Mouse (Mus musculus) hindbrain, embryonic 12.5 days (tissue): ENCODE measurements around the gene Gfra1. TPM values are rescaled to one million over a fixed set of nuclear protein-coding genes. Genes with fewer than 3 reads are reported as not detected.

Source experiments
- ATAC-seq: fragments of 200-750 bp; cut with Nextera tagmentation; 2 replicates; pipeline ENCODE4 v1.8.0; 2017; ENCODE audit warnings: moderate TSS enrichment; ENCODE audit not compliant: low FRiP score
- H3K27ac ChIP-seq: fragments of 300-500 bp; sonication (generic); 2 replicates; pipeline ENCODE4 v1.5.1; 2016; ENCODE audit warnings: mild to moderate bottlenecking
- H3K27me3 ChIP-seq: fragments of 300-500 bp; sonication (generic); 2 replicates; pipeline ENCODE4 v1.6.1; 2016; ENCODE audit warnings: mild to moderate bottlenecking
- H3K36me3 ChIP-seq: fragments of 300-500 bp; sonication (generic); 2 replicates; pipeline ENCODE4 v1.6.1; 2016; ENCODE audit warnings: mild to moderate bottlenecking
- H3K4me1 ChIP-seq: fragments of 300-500 bp; sonication (generic); 2 replicates; pipeline ENCODE4 v1.6.1; 2016
- H3K4me2 ChIP-seq: fragments of 300-500 bp; sonication (generic); replicated peaks from 2 replicates; pipeline ENCODE4 v1.6.1; 2016; ENCODE audit warnings: mild to moderate bottlenecking
- H3K4me3 ChIP-seq: fragments of 300-500 bp; sonication (generic); 2 replicates; pipeline ENCODE4 v1.5.1; 2016; ENCODE audit warnings: mild to moderate bottlenecking
- H3K9ac ChIP-seq: fragments of 300-500 bp; sonication (generic); 2 replicates; pipeline ENCODE4 v1.6.1; 2016; ENCODE audit warnings: mild to moderate bottlenecking, moderate library complexity
- H3K9me3 ChIP-seq: fragments of 300-500 bp; sonication (generic); replicated peaks from 2 replicates; pipeline ENCODE4 v1.6.1; 2016; ENCODE audit warnings: mild to moderate bottlenecking
- WGBS: fragments of 180-500 bp; shearing (Covaris S2); methylation state at CpG from one replicate; pipeline ENCODE4 v1.1.7; 2016; 5-methylcytosine and 5-hydroxymethylcytosine counted together
- polyA plus RNA-seq: library from polyadenylated mRNA; unstranded; fragments of >200 nt; fragmentation: Nextera tagmentation; extraction: Ambion mirVana; gene quantifications from 2 replicates; pipeline ENCODE4 v1.2.1, GENCODE M21; 2016

Gene Gfra1
- polyA plus RNA-seq, 1 experiment from 2014 or later: 59.8 TPM

GRCm38 (mm10) chr19:58309620-58310275, 146.0 kb downstream of the Gfra1 start:
- Histone ChIP-seq H3K36me3 (0 out of 2 replicates have a peak, but pooled peaks cover under 1% of the 10 kb centered on the region), H3K4me3 (no peak overlapping the region), H3K27ac (peak overlapping the region; percentile 79), H3K4me1 (peaks cover 20% of the 10 kb centered on the region), H3K9me3 (peaks cover 16% of the 10 kb centered on the region), H3K4me2 (0 out of 2 replicates have a peak overlapping the region, but pooled peaks have one; percentile 17), H3K9ac (no peak overlapping the region), H3K27me3 (no peaks in the 10 kb centered on the region)
- 48% methylated on average over 14 of the region's 14 CpGs for WGBS
- ATAC-seq: peak; percentile 73

GRCm38 (mm10) chr19:58301105-58301504, 154.6 kb downstream of the Gfra1 start:
- no peak overlapping the region for H3K9ac ChIP-seq
- no peak overlapping the region for H3K4me2 ChIP-seq
- no peak overlapping the region for H3K4me3 ChIP-seq
- no peaks in the 10 kb centered on the region for H3K27me3 ChIP-seq
- 82% methylated on average over 7 of the region's 7 CpGs for WGBS
- peaks cover 14% of the 10 kb centered on the region for H3K4me1 ChIP-seq
- H3K9me3 ChIP-seq: 0 out of 2 replicates have a peak, but pooled peaks cover 2% of the 10 kb centered on the region
- ATAC-seq: no peak
- no peak overlapping the region for H3K27ac ChIP-seq
- H3K36me3 ChIP-seq: 0 out of 2 replicates have a peak, but pooled peaks cover 3% of the 10 kb centered on the region

- H3K36me3 ChIP-seq: 0 out of 2 replicates have a peak, but pooled peaks cover 3% of the 10 kb centered on the region
- H3K27ac ChIP-seq: no peak overlapping the region
- H3K27me3 ChIP-seq: no peaks in the 10 kb centered on the region
- WGBS: 82% methylated on average over 2 of the region's 2 CpGs
- peaks cover 14% of the 10 kb centered on the region for H3K4me1 ChIP-seq
- H3K4me3 ChIP-seq: no peak overlapping the region
- no peaks in the 10 kb centered on the region for H3K9me3 ChIP-seq
- no peak for ATAC-seq
- H3K9ac ChIP-seq: no peak overlapping the region
- no peak overlapping the region for H3K4me2 ChIP-seq
Measured at GRCm38 (mm10) chr19:58297926-58298325, 157.8 kb downstream of the Gfra1 start.

- Histone ChIP-seq H3K4me2 (no peak overlapping the region), H3K9ac (no peak overlapping the region), H3K4me3 (no peak overlapping the region), H3K4me1 (peaks cover 14% of the 10 kb centered on the region), H3K9me3 (no peaks in the 10 kb centered on the region), H3K36me3 (0 out of 2 replicates have a peak, but pooled peaks cover 3% of the 10 kb centered on the region), H3K27me3 (no peaks in the 10 kb centered on the region), H3K27ac (no peak overlapping the region)
- ATAC-seq: no peak
- 61% methylated on average over 7 of the region's 7 CpGs for WGBS
Measured at GRCm38 (mm10) chr19:58296842-58297190, 158.9 kb downstream of the Gfra1 start.

GRCm38 (mm10) chr19:58295986-58296841, 159.5 kb downstream of the Gfra1 start:
- H3K27me3 ChIP-seq: no peaks in the 10 kb centered on the region
- H3K4me1 ChIP-seq: peaks cover 14% of the 10 kb centered on the region
- no peak overlapping the region for H3K4me2 ChIP-seq
- no peaks in the 10 kb centered on the region for H3K9me3 ChIP-seq
- H3K4me3 ChIP-seq: no peak overlapping the region
- no peak for ATAC-seq
- no peak overlapping the region for H3K27ac ChIP-seq
- no peak overlapping the region for H3K9ac ChIP-seq
- 86% methylated on average over 14 of the region's 14 CpGs for WGBS
- H3K36me3 ChIP-seq: 0 out of 2 replicates have a peak, but pooled peaks cover 3% of the 10 kb centered on the region

- ATAC-seq: no peak
- H3K36me3 ChIP-seq: no peaks in the 10 kb centered on the region
Measured at GRCm38 (mm10) chr19:58288145-58288544, 167.6 kb downstream of the Gfra1 start.

GRCm38 (mm10) chr19:58275281-58275680, 180.4 kb downstream of the Gfra1 start:
- Histone ChIP-seq H3K9ac (no peak overlapping the region), H3K36me3 (no peaks in the 10 kb centered on the region), H3K4me2 (no peak overlapping the region), H3K9me3 (no peaks in the 10 kb centered on the region), H3K27ac (no peak overlapping the region), H3K4me1 (no peaks in the 10 kb centered on the region), H3K4me3 (no peak overlapping the region), H3K27me3 (no peaks in the 10 kb centered on the region)
- WGBS: 65% methylated on average over 9 of the region's 9 CpGs
- no peak for ATAC-seq

More at GRCm38 (mm10) chr19:58288145-58288544, 167.6 kb downstream of the Gfra1 start:
- Histone ChIP-seq H3K4me3 (no peak overlapping the region), H3K27me3 (no peaks in the 10 kb centered on the region), H3K4me1 (no peaks in the 10 kb centered on the region), H3K9me3 (no peaks in the 10 kb centered on the region), H3K4me2 (no peak overlapping the region), H3K9ac (no peak overlapping the region), H3K27ac (no peak overlapping the region)
- 80% methylated on average over 6 of the region's 6 CpGs for WGBS

GRCm38 (mm10) chr19:58271815-58272214, 183.9 kb downstream of the Gfra1 start:
- no peak for ATAC-seq
- 84% methylated on average over 8 of the region's 8 CpGs for WGBS

GRCm38 (mm10) chr19:58270778-58271177, 184.9 kb downstream of the Gfra1 start:
- ATAC-seq: no peak
- H3K27me3 ChIP-seq: no peaks in the 10 kb centered on the region
- no peak overlapping the region for H3K4me2 ChIP-seq
- H3K9me3 ChIP-seq: no peaks in the 10 kb centered on the region
- WGBS: 86% methylated on average over 5 of the region's 5 CpGs
- 0 out of 2 replicates have a peak, but pooled peaks cover 7% of the 10 kb centered on the region for H3K36me3 ChIP-seq
- H3K4me3 ChIP-seq: no peak overlapping the region
- no peaks in the 10 kb centered on the region for H3K4me1 ChIP-seq
- no peak overlapping the region for H3K9ac ChIP-seq
- H3K27ac ChIP-seq: no peak overlapping the region

More at GRCm38 (mm10) chr19:58271815-58272214, 183.9 kb downstream of the Gfra1 start:
- H3K36me3 ChIP-seq: 0 out of 2 replicates have a peak, but pooled peaks cover 7% of the 10 kb centered on the region
- no peak overlapping the region for H3K4me3 ChIP-seq
- H3K27me3 ChIP-seq: no peaks in the 10 kb centered on the region
- no peaks in the 10 kb centered on the region for H3K4me1 ChIP-seq
- no peak overlapping the region for H3K27ac ChIP-seq
- H3K9ac ChIP-seq: no peak overlapping the region
- no peak overlapping the region for H3K4me2 ChIP-seq
- H3K9me3 ChIP-seq: no peaks in the 10 kb centered on the region

GRCm38 (mm10) chr19:58268476-58268875, 187.2 kb downstream of the Gfra1 start:
- H3K4me3 ChIP-seq: no peak overlapping the region
- no peaks in the 10 kb centered on the region for H3K4me1 ChIP-seq
- no peaks in the 10 kb centered on the region; the same call in 1 of the 2 replicates for H3K27me3 ChIP-seq
- ATAC-seq: no peak
- no peaks in the 10 kb centered on the region for H3K9me3 ChIP-seq
- H3K27ac ChIP-seq: no peak overlapping the region
- no peak overlapping the region for H3K4me2 ChIP-seq
- WGBS: 70% methylated on average over 4 of the region's 4 CpGs
- peaks cover 10% of the 10 kb centered on the region; the same call in 1 of the 2 replicates for H3K36me3 ChIP-seq
- no peak overlapping the region for H3K9ac ChIP-seq

- no peaks in the 10 kb centered on the region for H3K4me1 ChIP-seq
- 27% methylated on average over 7 of the region's 7 CpGs for WGBS
- no peak overlapping the region for H3K4me3 ChIP-seq
- ATAC-seq: no peak
- H3K4me2 ChIP-seq: no peak overlapping the region
- H3K27me3 ChIP-seq: peaks cover 9% of the 10 kb centered on the region
- H3K9ac ChIP-seq: no peak overlapping the region
- H3K9me3 ChIP-seq: no peaks in the 10 kb centered on the region
- no peak overlapping the region for H3K27ac ChIP-seq
- peaks cover 14% of the 10 kb centered on the region; the same call in 1 of the 2 replicates for H3K36me3 ChIP-seq
Measured at GRCm38 (mm10) chr19:58266600-58266999, 189.1 kb downstream of the Gfra1 start.

- Histone ChIP-seq H3K27me3 (peaks cover 14% of the 10 kb centered on the region), H3K9me3 (no peaks in the 10 kb centered on the region), H3K4me3 (no peak overlapping the region), H3K4me1 (peaks cover 10% of the 10 kb centered on the region; the same call in 1 of the 2 replicates), H3K27ac (no peak overlapping the region), H3K36me3 (peaks cover 8% of the 10 kb centered on the region; the same call in 1 of the 2 replicates), H3K4me2 (no peak overlapping the region), H3K9ac (no peak overlapping the region)
- no peak for ATAC-seq
- 81% methylated on average over 8 of the region's 8 CpGs for WGBS
Measured at GRCm38 (mm10) chr19:58260934-58261333, 194.8 kb downstream of the Gfra1 start.
